Mouse (Mus musculus): ENCODE measurements at regions not wholly inside any gene's neighbourhood (a gene's known extent, or its start where the extent isn't known, plus 50 kb on each side); places are given as distances from the start of the nearest gene placed in this dataset.

DNA sequence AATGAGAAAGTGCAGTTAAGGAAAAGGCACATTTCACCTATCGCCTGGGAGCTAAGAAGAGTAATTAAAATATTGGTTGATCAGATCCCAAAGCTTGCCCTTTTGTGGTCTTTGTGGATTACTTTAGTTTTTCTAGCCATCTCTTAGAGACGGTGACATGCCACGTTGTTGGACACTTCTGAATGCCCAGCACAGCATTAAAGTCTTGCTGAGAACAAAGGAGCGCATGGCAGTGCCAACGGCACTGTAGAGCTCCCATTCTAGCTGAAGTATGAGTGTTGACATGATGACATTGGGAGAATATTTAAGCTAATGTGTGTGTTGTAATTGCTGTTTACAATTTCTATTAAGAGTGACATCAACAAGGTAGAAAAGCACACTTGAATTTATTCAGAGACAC, 424.6 kb downstream of the Ptprc start:
- no peak for DNase-seq (ENCODE audit: low spot score)

GRCm38 (mm10) chr1:137746129-137746528, 429.4 kb downstream of the Ptprc start:
- no peak for DNase-seq (ENCODE audit: low spot score)

- no peak for DNase-seq (ENCODE audit: low spot score)
These were observed 437.2 kb downstream of the Ptprc start for GRCm38 (mm10) chr1:137738157-137738851.

DNA sequence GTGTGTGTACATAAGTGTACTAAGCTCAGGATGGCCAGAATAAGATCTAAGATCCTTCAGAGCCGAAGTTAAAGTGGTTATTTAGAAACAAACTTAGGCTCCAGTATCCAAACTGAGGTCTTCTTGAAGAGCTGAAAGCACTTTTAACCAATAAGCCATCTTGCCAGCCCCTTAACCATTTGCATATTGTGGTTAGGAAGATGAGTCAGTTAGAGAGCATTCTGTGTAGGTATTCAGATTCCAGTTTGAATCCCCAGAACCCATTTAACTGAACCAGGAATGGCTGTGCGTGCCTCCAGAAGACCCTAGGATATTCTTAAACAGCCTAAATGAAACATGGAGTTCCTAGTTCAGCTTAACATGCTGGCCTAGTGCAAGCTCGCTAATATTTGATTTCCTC, 471.6 kb downstream of the Ptprc start:
- no peak for DNase-seq (ENCODE audit: low spot score)

DNA sequence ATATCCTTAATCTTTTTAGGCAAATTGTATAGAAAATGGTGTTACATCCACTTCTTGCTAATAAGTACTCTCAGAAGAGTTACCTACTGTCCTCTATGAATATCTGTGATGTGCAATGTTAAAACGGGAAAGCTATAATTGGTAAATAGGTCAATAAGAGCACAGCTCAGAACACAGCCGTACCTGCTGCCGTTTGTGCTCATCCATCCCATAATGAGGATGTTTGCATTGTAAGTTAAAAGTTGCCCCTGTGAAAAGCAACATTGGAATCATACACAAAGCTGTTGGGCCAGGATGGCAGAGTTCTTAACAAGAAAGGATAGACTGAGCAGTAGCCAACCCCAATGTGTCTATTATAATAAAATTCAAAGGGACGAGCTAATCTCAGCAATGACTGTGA, 476.6 kb downstream of the Ptprc start:
- no peak for DNase-seq (ENCODE audit: low spot score)

DNA sequence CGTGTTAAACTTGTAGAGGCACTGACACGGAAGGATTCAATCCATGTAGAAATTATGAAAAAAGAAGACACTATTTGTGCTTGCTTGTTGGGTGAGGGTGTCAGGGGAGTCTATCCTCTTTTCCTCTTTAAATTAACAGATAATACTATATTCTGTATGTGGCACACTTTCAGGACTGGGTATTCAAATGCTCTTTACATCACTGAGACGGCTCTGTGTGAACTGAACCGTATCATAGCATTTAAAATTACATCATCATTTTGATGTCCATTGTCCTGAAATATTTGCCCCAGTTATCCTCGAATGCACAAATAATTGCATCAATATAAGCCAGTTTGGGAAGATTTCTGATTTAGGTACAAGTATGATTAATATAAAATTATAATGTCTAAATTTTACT, 478.2 kb downstream of the Ptprc start:
- no peak for DNase-seq (ENCODE audit: low spot score)

- no peak for DNase-seq (ENCODE audit: low spot score)
These were observed 478.7 kb downstream of the Ptprc start for GRCm38 (mm10) chr1:137696796-137697195.

DNA sequence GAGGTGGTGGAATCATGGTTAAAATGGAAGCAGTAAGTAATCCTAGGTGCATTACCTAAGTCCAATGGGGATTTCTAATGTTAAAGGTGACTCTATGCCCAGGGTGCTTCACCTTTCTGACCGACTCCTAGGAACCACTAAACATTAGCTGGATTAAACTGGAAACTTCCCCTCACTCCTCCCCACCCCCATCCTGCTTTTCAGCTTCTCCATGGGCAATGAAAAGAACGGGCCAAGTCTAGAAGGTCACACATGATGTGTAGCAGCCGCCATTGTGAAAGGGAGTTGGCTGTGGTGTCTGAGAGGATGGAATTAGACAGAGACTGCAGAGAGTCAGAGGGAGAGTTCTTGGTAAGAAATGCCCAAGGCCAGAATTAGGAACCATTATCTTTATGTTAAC, 479.8 kb downstream of the Ptprc start:
- DNase-seq (ENCODE audit: low spot score) = no peak

- no peak for DNase-seq (ENCODE audit: low spot score)
These were observed 483.0 kb downstream of the Ptprc start for GRCm38 (mm10) chr1:137692525-137692924.

GRCm38 (mm10) chr1:137690860-137691595, 484.5 kb downstream of the Ptprc start:
- no peak for DNase-seq (ENCODE audit: low spot score)

DNA sequence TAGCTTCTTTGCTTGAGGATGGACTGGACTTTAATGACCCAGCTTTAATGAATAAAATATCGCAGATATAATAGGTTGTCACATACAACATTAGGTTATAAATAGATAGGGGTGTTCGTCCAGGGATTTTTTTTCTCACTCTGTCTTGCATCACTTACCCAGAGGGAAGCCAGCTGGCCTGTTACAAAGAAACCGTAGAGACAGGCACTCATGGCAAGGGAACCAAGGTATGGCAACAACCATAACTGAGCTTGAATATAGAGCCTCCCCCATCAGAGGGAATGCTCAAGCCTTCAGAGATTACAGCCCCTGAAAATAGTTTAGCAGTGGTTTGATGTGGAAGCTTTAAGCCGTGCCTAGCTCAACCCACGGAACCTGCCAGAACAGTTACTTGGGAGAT, 504.9 kb downstream of the Ptprc start:
- no peak for DNase-seq (ENCODE audit: low spot score)

DNA sequence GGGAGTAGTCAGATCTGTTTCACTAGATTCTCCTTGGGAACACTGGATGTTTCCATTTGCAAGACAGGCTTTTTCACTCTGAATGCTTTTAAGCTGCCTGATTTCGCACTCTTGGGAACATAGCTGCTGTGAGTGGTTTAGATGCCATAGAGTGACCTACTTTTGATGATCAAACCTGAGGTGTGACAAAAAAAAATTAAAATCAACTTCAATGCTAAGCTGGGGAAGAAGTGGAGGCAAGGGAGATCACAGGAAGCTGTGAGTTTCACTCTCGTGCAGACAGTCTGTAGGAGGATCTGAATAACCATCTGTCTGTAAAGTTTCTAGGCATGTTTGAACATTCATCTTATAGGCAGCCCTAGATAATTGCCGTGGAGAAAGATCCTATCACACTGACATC, 505.7 kb downstream of the Ptprc start:
- no peak for DNase-seq (ENCODE audit: low spot score)

- no peak for DNase-seq (ENCODE audit: low spot score)
These were observed 517.4 kb downstream of the Ptprc start for GRCm38 (mm10) chr1:137658141-137658540.

DNA sequence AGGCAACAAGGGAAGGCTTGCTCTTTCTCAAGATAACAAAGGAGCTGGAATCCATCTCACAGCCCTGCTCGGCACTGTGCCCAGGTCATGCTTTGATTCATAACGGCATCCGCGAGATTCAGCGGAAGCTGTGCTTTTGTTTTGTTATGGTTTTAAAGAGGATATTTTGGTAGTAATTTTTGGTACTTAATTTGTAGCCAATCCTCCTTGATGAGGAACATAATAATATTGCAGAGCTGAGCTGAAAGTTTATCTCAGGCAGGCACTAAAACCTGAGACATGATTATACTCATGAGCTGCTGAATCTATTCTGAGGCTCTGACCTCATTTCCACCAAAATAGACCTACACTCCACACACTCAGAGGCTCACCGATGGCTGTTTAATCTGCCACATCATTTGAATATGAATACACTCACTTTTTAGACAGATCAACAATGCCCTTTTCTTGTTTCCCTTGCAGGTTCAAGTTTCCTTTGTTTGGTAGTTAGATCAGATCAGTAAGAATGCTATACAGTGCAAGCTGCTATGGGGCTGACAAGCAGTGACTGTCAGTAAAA, 518.5 kb downstream of the Ptprc start:
- no peak for DNase-seq (ENCODE audit: low spot score)

GRCm38 (mm10) chr1:137654171-137654570, 521.3 kb downstream of the Ptprc start:
- no peak for DNase-seq (ENCODE audit: low spot score)

- no peak for DNase-seq (ENCODE audit: low spot score)
These were observed 522.0 kb downstream of the Ptprc start for GRCm38 (mm10) chr1:137653495-137653894.

GRCm38 (mm10) chr1:137650629-137651028, 524.9 kb downstream of the Ptprc start:
- no peak for DNase-seq (ENCODE audit: low spot score)

DNA sequence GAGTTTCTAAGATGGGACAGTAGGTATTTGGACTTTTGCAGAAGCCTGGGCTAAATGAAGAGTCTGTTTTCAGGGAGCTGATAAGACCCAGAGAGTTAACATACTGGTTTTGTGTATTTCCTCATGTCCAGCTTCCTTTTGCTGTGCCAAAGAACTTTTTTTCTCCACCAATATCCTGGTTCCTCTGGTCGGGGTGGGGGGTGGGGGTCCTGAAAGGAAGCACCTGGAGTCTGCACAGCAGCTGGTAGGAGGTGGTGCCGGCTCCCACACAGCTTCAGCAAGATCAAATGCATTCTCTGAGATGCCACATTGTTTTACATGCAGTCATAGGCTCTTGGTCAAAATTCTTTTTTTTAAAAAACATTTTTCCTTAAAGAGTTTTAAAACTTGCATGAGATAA, 525.4 kb downstream of the Ptprc start:
- DNase-seq (ENCODE audit: low spot score) = no peak

DNA sequence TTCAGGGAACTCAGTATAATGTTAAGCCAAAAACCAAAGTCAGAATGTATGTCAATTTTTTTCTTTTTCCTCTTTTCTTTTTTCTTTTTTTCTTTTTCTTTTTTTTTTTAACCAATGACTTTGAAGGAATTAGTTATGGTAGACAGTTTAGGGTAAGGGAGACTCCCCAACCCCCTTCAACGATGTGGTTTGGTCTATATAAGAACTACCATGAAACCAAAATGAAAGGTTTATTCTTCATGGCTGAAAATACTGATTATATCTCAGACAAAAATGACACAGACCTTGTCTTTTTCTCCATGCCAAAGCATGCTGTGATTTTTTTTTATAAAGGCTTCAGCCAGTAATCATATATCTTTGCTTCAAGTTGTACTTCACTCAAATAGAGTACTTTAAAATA, 526.7 kb downstream of the Ptprc start:
- DNase-seq (ENCODE audit: low spot score) = no peak

- DNase-seq (ENCODE audit: low spot score) = no peak
These were observed 530.9 kb downstream of the Ptprc start for GRCm38 (mm10) chr1:137644601-137645040.

GRCm38 (mm10) chr1:137643508-137643907, 532.0 kb downstream of the Ptprc start:
- DNase-seq (ENCODE audit: low spot score) = no peak

GRCm38 (mm10) chr1:137640848-137641247, 534.7 kb downstream of the Ptprc start:
- DNase-seq (ENCODE audit: low spot score) = no peak

GRCm38 (mm10) chr1:137636947-137637346, 538.6 kb downstream of the Ptprc start:
- DNase-seq (ENCODE audit: low spot score) = no peak
